Mouse (Mus musculus): Measurements from ENCODE around the gene Exoc7. TPM values are rescaled to one million over a fixed set of nuclear protein-coding genes. Genes with fewer than 3 reads are reported as not detected.

The Exoc7 gene
- polyA plus RNA-seq (2015; fragmentation: Nextera tagmentation; extraction: Ambion mirVana) = 71.7 and 79.4 TPM in 2 replicates

- WGBS = 76% methylated on average over 10 of the region's 10 CpGs
- peaks cover 30% of the 10 kb centered on the region for H3K36me3 ChIP-seq
- 0 out of 2 replicates have a peak, but pooled peaks cover 3% of the 10 kb centered on the region for H3K27me3 ChIP-seq
- H3K4me3 ChIP-seq = peak within 1 kb of the TSS; percentile 86
- peak; percentile 39; the same call in 1 of the 2 replicates for ATAC-seq (ENCODE audit: insufficient number of reproducible peaks, insufficient read depth, low FRiP score, low TSS enrichment, low read depth)
- no peaks in the 10 kb centered on the region for H3K9me3 ChIP-seq
- peak within 1 kb of the TSS; percentile 91 for H3K4me2 ChIP-seq
- 0 out of 2 replicates have a peak within 1 kb of the TSS, but pooled peaks have one; percentile 28 for H3K27ac ChIP-seq
- H3K4me1 ChIP-seq = peaks cover 11% of the 10 kb centered on the region
- H3K9ac ChIP-seq = peak within 1 kb of the TSS; percentile 88
These were observed at the start of gene Exoc7 for GRCm38 (mm10) chr11:116307019-116307725. Gene Exoc7 (minus strand): TSS chr11:116307233.

GRCm38 (mm10) chr11:116354521-116354920 lies 47.5 kb upstream of the Exoc7 start:
- no peaks in the 10 kb centered on the region for H3K27me3 ChIP-seq
- peaks cover 64% of the 10 kb centered on the region for H3K36me3 ChIP-seq
- H3K9me3 ChIP-seq = peaks cover 4% of the 10 kb centered on the region; the same call in 1 of the 2 replicates
- no peak overlapping the region for H3K9ac ChIP-seq
- H3K4me2 ChIP-seq = no peak overlapping the region
- no peak overlapping the region for H3K27ac ChIP-seq
- no peak for ATAC-seq (ENCODE audit: insufficient number of reproducible peaks, insufficient read depth, low FRiP score, low TSS enrichment, low read depth)
- 29% methylated on average over 17 of the region's 17 CpGs for WGBS
- H3K4me1 ChIP-seq = no peaks in the 10 kb centered on the region
- H3K4me3 ChIP-seq = no peak overlapping the region

DNA sequence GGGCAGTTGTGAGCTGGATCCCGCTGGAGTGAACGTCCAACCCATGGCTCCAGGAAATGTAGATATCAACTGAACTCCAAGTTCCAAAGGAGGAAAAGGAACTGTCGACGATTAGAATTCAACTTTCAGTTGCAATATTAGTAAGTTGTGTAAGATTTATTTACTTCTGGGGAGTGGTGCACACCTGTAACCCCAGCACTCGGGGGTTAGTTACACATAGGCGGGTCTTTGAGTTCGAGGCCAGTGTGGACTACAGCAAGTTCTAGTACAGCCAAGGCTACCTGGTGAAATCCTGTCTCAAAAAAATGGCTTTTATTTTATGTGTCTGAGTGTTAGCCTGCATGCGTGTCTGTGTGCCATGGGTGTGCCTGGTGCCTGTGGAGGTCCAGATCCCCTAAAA lies 46.5 kb upstream of the Exoc7 start:
- no peak for ATAC-seq (ENCODE audit: insufficient number of reproducible peaks, insufficient read depth, low FRiP score, low TSS enrichment, low read depth)
- peaks cover 62% of the 10 kb centered on the region for H3K36me3 ChIP-seq
- no peaks in the 10 kb centered on the region for H3K4me1 ChIP-seq
- no peak overlapping the region for H3K27ac ChIP-seq
- no peaks in the 10 kb centered on the region for H3K27me3 ChIP-seq
- 88% methylated on average over 8 of the region's 8 CpGs for WGBS
- H3K9ac ChIP-seq = no peak overlapping the region
- no peak overlapping the region for H3K4me3 ChIP-seq
- peaks cover 4% of the 10 kb centered on the region; the same call in 1 of the 2 replicates for H3K9me3 ChIP-seq
- no peak overlapping the region for H3K4me2 ChIP-seq

DNA sequence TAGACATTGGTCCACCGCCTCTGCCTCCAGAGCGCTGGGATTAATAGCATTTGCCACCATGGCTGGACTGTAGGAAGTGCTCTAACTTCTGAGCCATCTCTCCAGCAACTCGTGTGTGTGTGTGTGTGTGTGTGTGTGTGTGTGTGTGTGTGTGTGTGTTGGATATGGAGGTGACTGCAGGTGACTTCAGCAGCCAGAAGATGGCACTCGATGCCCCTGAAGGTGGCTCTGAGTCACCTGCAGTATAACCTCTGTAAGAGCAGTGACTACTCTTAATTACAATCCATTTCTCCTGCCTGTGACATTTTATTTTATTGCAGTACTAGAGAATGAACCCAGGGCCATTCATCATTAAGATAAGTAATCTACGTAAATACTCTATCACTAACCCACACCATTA lies 44.3 kb upstream of the Exoc7 start:
- H3K27me3 ChIP-seq = no peaks in the 10 kb centered on the region
- no peak overlapping the region for H3K9ac ChIP-seq
- no peak for ATAC-seq (ENCODE audit: insufficient number of reproducible peaks, insufficient read depth, low FRiP score, low TSS enrichment, low read depth)
- no peak overlapping the region for H3K27ac ChIP-seq
- peaks cover 4% of the 10 kb centered on the region; the same call in 1 of the 2 replicates for H3K9me3 ChIP-seq
- H3K4me3 ChIP-seq = no peak overlapping the region
- H3K4me2 ChIP-seq = no peak overlapping the region
- peaks cover 70% of the 10 kb centered on the region for H3K36me3 ChIP-seq
- 85% methylated on average over 5 of the region's 5 CpGs for WGBS
- no peaks in the 10 kb centered on the region for H3K4me1 ChIP-seq

DNA sequence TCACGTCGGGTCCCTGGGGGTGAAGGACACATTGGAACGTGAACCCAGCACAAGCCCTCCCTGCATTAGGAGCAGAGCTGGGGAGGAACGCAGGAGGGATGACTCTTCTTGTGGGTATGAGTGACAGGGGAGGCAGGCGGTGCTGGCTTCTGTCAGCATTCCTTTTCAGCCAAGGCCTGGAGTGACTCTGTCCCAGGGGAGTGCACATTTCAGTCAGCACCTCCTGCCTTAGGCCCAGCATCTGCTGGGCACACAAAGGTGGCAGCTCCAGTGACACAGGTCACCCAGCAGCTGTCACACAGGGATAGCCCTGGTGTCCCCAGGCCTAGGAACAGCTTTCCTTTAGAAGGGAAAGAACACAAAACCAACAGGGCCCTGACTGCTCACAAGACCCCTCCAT lies 40.9 kb upstream of the Exoc7 start:
- Histone ChIP-seq H3K9me3 (no peaks in the 10 kb centered on the region), H3K9ac (no peak overlapping the region), H3K4me3 (no peak overlapping the region), H3K36me3 (peaks cover 67% of the 10 kb centered on the region), H3K4me1 (no peaks in the 10 kb centered on the region), H3K4me2 (no peak overlapping the region), H3K27me3 (no peaks in the 10 kb centered on the region), H3K27ac (no peak overlapping the region)
- ATAC-seq (ENCODE audit: insufficient number of reproducible peaks, insufficient read depth, low FRiP score, low TSS enrichment, low read depth) = no peak
- WGBS = 61% methylated on average over 5 of the region's 5 CpGs

DNA sequence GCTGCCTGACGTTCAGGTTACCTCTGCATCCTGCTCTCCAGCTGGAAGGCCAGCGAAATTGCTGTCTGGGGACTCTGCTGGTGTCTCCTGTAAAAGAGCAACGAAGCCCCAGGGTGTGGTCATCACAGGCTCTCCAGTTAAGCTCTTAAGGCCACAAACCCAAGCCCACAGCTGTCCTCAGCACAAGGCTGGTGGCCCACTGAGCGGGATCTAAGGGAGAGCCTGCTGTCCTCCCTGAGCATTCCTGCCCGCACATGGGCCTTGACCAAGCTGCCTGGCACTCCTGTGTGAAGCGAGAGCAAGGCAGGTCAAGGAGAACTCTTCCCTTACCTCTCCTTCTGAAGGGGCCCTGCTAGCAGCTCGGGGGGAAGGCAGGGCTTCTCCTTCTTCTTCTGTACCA lies 40.0 kb upstream of the Exoc7 start:
- peak overlapping the region; percentile 11; the same call in 1 of the 2 replicates for H3K9ac ChIP-seq
- no peak overlapping the region for H3K4me2 ChIP-seq

DNA sequence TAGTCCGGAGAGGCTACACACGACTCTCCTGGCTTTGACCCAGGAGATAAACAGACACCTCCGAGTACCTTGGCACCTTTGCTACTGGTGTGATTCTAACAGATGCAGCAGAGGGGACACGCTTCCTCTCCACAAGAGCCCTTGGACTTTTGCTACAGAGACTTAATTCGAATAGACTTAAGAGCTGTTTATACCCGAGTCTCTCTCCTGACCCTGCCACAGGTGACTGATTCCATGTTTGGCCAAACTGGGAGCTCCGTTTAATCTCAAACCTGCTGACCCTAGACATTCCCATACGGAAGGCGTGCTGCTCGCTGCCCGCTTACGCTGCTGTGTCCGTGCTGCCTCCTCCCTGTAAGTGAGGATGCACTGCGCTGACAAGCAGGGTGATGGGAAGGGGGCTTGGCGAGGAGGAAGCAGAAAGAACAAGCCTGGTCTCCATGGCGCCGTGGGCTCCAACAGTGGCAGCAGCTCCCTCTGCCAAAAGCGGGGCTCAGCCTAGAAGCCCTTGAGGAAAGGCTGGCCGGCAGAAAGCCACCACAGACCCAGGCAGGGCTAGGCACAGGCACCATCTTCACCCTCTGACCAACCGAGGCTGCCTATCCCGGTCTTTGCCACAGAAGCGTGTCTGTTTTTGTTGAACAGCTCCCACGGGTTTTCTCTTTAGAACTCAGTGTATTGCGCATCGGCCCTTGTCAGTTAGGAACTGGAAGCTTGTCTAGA lies 35.2 kb upstream of the Exoc7 start:
- no peak for ATAC-seq (ENCODE audit: insufficient number of reproducible peaks, insufficient read depth, low FRiP score, low TSS enrichment, low read depth)
- no peak overlapping the region for H3K4me3 ChIP-seq
- 76% methylated on average over 25 of the region's 25 CpGs for WGBS

More for the DNA sequence above, 40.0 kb upstream of the Exoc7 start:
- 84% methylated on average over 7 of the region's 7 CpGs for WGBS
- no peak overlapping the region for H3K27ac ChIP-seq
- no peak for ATAC-seq (ENCODE audit: insufficient number of reproducible peaks, insufficient read depth, low FRiP score, low TSS enrichment, low read depth)
- no peaks in the 10 kb centered on the region for H3K4me1 ChIP-seq
- H3K4me3 ChIP-seq = no peak overlapping the region
- peaks cover 73% of the 10 kb centered on the region for H3K36me3 ChIP-seq
- no peaks in the 10 kb centered on the region for H3K27me3 ChIP-seq
- H3K9me3 ChIP-seq = no peaks in the 10 kb centered on the region

DNA sequence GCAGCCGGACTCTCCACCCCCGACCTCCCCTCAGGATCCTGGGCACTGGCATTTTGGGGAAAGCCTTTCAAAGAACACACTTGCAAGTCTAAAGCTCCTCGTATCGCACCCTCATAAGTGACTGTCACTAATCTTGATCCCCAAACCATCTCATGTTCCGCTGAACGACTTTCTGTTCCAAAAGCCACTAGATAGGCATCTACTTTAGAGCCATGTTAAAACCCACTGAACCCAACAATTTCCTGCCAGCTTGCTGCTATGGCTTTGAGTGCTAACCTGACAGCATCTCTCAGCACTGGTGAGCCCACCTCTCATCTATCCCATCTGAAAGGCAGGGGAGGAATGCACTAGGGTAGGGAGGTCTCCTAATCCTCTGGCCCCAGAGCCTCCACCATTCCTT lies 30.5 kb upstream of the Exoc7 start:
- Histone ChIP-seq H3K4me3 (no peak overlapping the region), H3K9me3 (no peaks in the 10 kb centered on the region), H3K36me3 (peaks cover 11% of the 10 kb centered on the region), H3K9ac (peak overlapping the region; percentile 78; the same call in 1 of the 2 replicates), H3K4me2 (no peak overlapping the region), H3K27me3 (peaks cover 26% of the 10 kb centered on the region), H3K4me1 (peaks cover 47% of the 10 kb centered on the region), H3K27ac (no peak overlapping the region)
- no peak for ATAC-seq (ENCODE audit: insufficient number of reproducible peaks, insufficient read depth, low FRiP score, low TSS enrichment, low read depth)
- 83% methylated on average over 6 of the region's 6 CpGs for WGBS

More for the DNA sequence above, 35.2 kb upstream of the Exoc7 start:
- Histone ChIP-seq H3K4me2 (no peak overlapping the region), H3K9me3 (no peaks in the 10 kb centered on the region), H3K9ac (no peak overlapping the region), H3K27me3 (no peaks in the 10 kb centered on the region), H3K4me1 (peaks cover 10% of the 10 kb centered on the region; the same call in 1 of the 2 replicates), H3K27ac (no peak overlapping the region), H3K36me3 (peaks cover 52% of the 10 kb centered on the region)

DNA sequence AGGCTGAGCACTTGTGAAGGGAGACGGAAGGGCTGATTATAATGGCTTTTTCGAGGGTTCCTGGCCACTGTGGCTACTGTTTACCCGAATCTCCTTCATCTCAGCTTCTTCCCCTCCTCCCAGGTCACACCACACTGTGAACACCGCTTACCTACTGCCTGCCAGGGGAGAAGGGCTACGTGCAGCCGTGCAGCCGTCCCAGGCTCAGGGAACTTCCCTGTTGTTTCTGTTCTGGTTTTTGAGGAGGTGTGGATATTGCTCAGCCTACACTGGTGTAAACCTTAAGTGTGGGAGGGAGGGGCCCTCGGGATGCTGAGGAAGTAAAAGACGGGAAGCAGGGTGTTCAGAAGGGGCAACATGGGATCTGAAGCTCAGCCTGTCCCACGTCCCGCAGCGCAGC lies 30.0 kb upstream of the Exoc7 start:
- H3K27me3 ChIP-seq = peaks cover 26% of the 10 kb centered on the region
- H3K9me3 ChIP-seq = no peaks in the 10 kb centered on the region
- H3K27ac ChIP-seq = no peak overlapping the region; the same call in 1 of the 2 replicates
- H3K4me2 ChIP-seq = no peak overlapping the region
- peak overlapping the region; percentile 78 for H3K9ac ChIP-seq
- H3K4me1 ChIP-seq = peaks cover 52% of the 10 kb centered on the region
- WGBS = 73% methylated on average over 12 of the region's 12 CpGs
- 0 out of 2 replicates have a peak, but pooled peaks cover 6% of the 10 kb centered on the region for H3K36me3 ChIP-seq
- no peak for ATAC-seq (ENCODE audit: insufficient number of reproducible peaks, insufficient read depth, low FRiP score, low TSS enrichment, low read depth)
- H3K4me3 ChIP-seq = no peak overlapping the region

DNA sequence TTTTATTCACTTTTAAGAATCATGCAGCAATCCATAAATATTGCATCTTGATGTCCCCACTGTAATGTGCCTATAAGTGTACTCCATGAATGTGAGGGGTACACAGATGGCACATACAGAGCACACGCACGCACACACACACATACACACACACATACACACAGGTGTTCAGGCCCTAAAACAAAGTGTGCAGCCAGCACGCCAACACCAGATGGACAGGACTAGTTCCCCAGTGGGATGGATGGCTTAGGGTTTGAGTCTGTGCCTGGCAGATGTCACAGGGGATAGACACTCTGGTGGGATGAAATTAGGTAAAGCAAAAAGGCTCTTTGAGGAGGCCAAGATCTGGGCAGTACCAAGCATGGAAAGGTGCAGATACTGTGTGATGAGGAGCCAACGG lies 29.4 kb upstream of the Exoc7 start:
- peaks cover 26% of the 10 kb centered on the region for H3K27me3 ChIP-seq
- peak overlapping the region; percentile 96 for H3K4me2 ChIP-seq
- peak overlapping the region; percentile 61; the same call in 1 of the 2 replicates for H3K4me3 ChIP-seq
- no peak for ATAC-seq (ENCODE audit: insufficient number of reproducible peaks, insufficient read depth, low FRiP score, low TSS enrichment, low read depth)
- H3K27ac ChIP-seq = no peak overlapping the region
- H3K9me3 ChIP-seq = no peaks in the 10 kb centered on the region
- H3K36me3 ChIP-seq = 0 out of 2 replicates have a peak, but pooled peaks cover 6% of the 10 kb centered on the region
- peaks cover 54% of the 10 kb centered on the region for H3K4me1 ChIP-seq
- H3K9ac ChIP-seq = peak overlapping the region; percentile 78
- 78% methylated on average over 4 of the region's 4 CpGs for WGBS

DNA sequence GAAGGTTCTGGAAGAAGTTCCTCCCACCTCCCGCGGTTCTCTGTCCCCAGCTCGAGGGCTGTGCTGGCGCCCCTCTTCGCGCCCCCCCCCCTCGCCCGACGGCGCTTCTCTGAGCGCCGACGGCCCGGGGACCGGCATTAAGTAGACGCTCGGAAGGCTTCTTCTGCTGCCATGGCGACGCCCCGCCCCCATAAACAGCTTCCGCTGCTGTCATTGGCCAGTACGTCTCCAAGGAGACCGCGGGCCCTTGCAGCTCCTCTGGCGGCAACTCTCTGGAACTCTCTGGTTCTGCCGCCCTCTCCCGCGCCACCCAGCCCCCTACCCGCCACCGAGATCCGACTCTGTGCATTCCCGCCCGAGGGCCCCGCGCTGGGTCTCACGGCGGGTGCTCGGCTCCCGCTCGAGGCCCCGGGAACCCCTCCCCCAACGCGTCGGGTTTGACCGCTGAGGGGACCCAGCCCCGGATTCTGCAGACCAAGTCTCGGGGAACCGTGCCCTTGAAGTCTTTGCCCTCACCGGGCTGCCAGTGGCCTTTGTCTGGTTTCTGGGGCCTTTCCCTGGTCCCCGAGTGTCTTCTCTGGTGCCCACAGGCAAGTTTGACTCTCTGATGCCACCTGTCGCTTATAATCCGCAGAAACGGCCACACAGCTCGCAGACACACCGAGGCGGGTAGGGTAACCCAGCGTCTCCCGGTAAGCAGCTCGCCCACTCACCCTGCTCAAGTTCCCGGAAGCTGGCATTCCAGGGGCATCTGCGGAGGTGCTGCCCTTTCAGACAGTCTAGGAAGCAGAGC lies 28.4 kb upstream of the Exoc7 start, which contains the start of gene Foxj1:
Foxj1 (minus strand) TSS at position 156 of the 793 bp plus-strand sequence.
- Histone ChIP-seq H3K4me3 (peak within 1 kb of the TSS; percentile 61), H3K36me3 (0 out of 2 replicates have a peak, but pooled peaks cover 6% of the 10 kb centered on the region), H3K4me1 (peaks cover 51% of the 10 kb centered on the region), H3K9ac (peak within 1 kb of the TSS; percentile 78), H3K4me2 (peak within 1 kb of the TSS; percentile 96), H3K27ac (peak within 1 kb of the TSS; percentile 55), H3K9me3 (no peaks in the 10 kb centered on the region), H3K27me3 (peaks cover 26% of the 10 kb centered on the region)
- ATAC-seq (ENCODE audit: insufficient number of reproducible peaks, insufficient read depth, low FRiP score, low TSS enrichment, low read depth) = peak; percentile 80
- WGBS = under 1% methylated on average over 60 of the region's 61 CpGs
